Mouse (Mus musculus) MEL (cell line): ENCODE results near the gene Adra1d. TPM values are rescaled to one million over a fixed set of nuclear protein-coding genes. Genes with fewer than 3 reads are reported as not detected.

Experiments
- DNase-seq: peaks from one replicate; pipeline ENCODE4 v3.0.0; 2011; ENCODE audit warnings: low read depth, low spot score
- H3K27ac ChIP-seq: 2 replicates; pipeline ENCODE4 v1.5.1; 2012; ENCODE audit warnings: low read depth, mild to moderate bottlenecking, control low read depth, low read length, moderate library complexity; ENCODE audit not compliant: control insufficient read depth
- H3K27me3 ChIP-seq, 2 experiments: fragments of 150-350 bp in 1 of 2; sonication (generic) in 1 of 2; 2 replicates each; pipeline ENCODE4 v1.6.1; 2012; ENCODE audit warnings: low read length in 2 of 2, mild to moderate bottlenecking in 2 of 2, improper control_type of control experiment in 1 of 2, moderate library complexity in 1 of 2; ENCODE audit not compliant: insufficient read depth in 2 of 2, control insufficient read depth in 1 of 2
- H3K36me3 ChIP-seq, 2 experiments: 2 replicates each; pipeline ENCODE4 v1.6.1; 2012 to 2014; ENCODE audit warnings: low read length in 2 of 2, improper control_type of control experiment in 1 of 2, inconsistent platforms in 1 of 2, mild to moderate bottlenecking in 1 of 2; ENCODE audit not compliant: insufficient read depth in 2 of 2, control insufficient read depth in 1 of 2
- H3K4me1 ChIP-seq, 2 experiments: fragments of 150-350 bp in 1 of 2; sonication (generic) in 1 of 2; 2 replicates each; pipeline ENCODE4 v1.6.1; 2012; ENCODE audit warnings: low read length in 2 of 2, improper control_type of control experiment in 1 of 2, mild to moderate bottlenecking in 1 of 2; ENCODE audit not compliant: insufficient read depth in 2 of 2, control insufficient read depth in 1 of 2
- H3K4me3 ChIP-seq, 2 experiments: fragments of 150-350 bp in 1 of 2; sonication (generic) in 1 of 2; 2 replicates each; pipeline ENCODE4 v1.5.1; 2012; ENCODE audit warnings: low read depth in 2 of 2, low read length in 2 of 2, mild to moderate bottlenecking in 2 of 2, moderate library complexity in 2 of 2, control low read depth in 1 of 2, improper control_type of control experiment in 1 of 2; ENCODE audit not compliant: control insufficient read depth in 1 of 2, insufficient read depth in 1 of 2
- H3K79me2 ChIP-seq: 2 replicates; pipeline ENCODE4 v1.6.1; 2012; ENCODE audit warnings: mild to moderate bottlenecking, low read length, moderate library complexity; ENCODE audit not compliant: control insufficient read depth, poor library complexity, insufficient read depth
- H3K9ac ChIP-seq: 2 replicates; pipeline ENCODE4 v1.6.1; 2012; ENCODE audit warnings: low read depth, mild to moderate bottlenecking, control low read depth, low read length, moderate library complexity; ENCODE audit not compliant: control insufficient read depth, poor library complexity, severe bottlenecking
- H3K9me3 ChIP-seq: fragments of 150-350 bp; sonication (generic); replicated peaks from 2 replicates; pipeline ENCODE4 v1.6.1; 2012; ENCODE audit warnings: mild to moderate bottlenecking, low read length, improper control_type of control experiment, moderate library complexity; ENCODE audit not compliant: insufficient read depth
- BHLHE40 ChIP-seq: IDR thresholded peaks from 2 replicates; pipeline ENCODE4 v1.6.1; 2012; ENCODE audit warnings: low read depth, mild to moderate bottlenecking, inconsistent platforms, low read length, improper control_type of control experiment, borderline replicate concordance
- CTCF ChIP-seq, 3 experiments: IDR thresholded peaks in 2 of 3; conservative IDR thresholded peaks in 1 of 3; 2 replicates each; pipeline ENCODE4 v1.5.1; 2011 to 2012; ENCODE audit warnings: low read length in 3 of 3, low read depth in 2 of 3, mild to moderate bottlenecking in 2 of 3, improper control_type of control experiment in 1 of 3, inconsistent platforms in 1 of 3, mixed read lengths in 1 of 3, moderate library complexity in 1 of 3; ENCODE audit not compliant: control insufficient read depth in 1 of 3, insufficient read depth in 1 of 3, poor library complexity in 1 of 3, severe bottlenecking in 1 of 3
- ELF1 ChIP-seq: IDR thresholded peaks from 2 replicates; pipeline ENCODE4 v1.6.1; 2014; ENCODE audit warnings: low read depth, mild to moderate bottlenecking, inconsistent platforms, low read length, improper control_type of control experiment, moderate library complexity
- EP300 ChIP-seq, 2 experiments: IDR thresholded peaks; 2 replicates each; pipeline ENCODE4 v1.6.1; 2011; ENCODE audit warnings: improper control_type of control experiment in 2 of 2, low read length in 2 of 2, low read depth in 1 of 2, mild to moderate bottlenecking in 1 of 2
- HCFC1 ChIP-seq: IDR thresholded peaks from 2 replicates; pipeline ENCODE4 v1.6.1; 2012; ENCODE audit warnings: low read depth, mild to moderate bottlenecking, inconsistent platforms, low read length, improper control_type of control experiment, moderate library complexity
- JUND ChIP-seq: IDR thresholded peaks from 2 replicates; pipeline ENCODE4 v1.6.1; 2011; ENCODE audit warnings: low read depth, mild to moderate bottlenecking, improper control_type of control experiment, low read length
- KAT2A ChIP-seq: conservative IDR thresholded peaks from 2 replicates; pipeline ENCODE4 v1.6.1; 2012; ENCODE audit warnings: low read depth, low read length, improper control_type of control experiment, inconsistent platforms
- MAFK ChIP-seq: IDR thresholded peaks from 2 replicates; pipeline ENCODE4 v1.6.1; 2011; ENCODE audit warnings: low read depth, mild to moderate bottlenecking, low read length, improper control_type of control experiment, borderline replicate concordance
- MAZ ChIP-seq: IDR thresholded peaks from 2 replicates; pipeline ENCODE4 v1.6.1; 2012; ENCODE audit warnings: low read depth, mild to moderate bottlenecking, inconsistent platforms, low read length, improper control_type of control experiment
- MYB ChIP-seq: IDR thresholded peaks from 2 replicates; pipeline ENCODE4 v1.6.1; 2011; ENCODE audit warnings: mild to moderate bottlenecking, low read depth, low read length, improper control_type of control experiment
- NELFE ChIP-seq: IDR thresholded peaks from 2 replicates; pipeline ENCODE4 v1.6.1; 2011; ENCODE audit warnings: low read depth, low read length, improper control_type of control experiment
- NRF1 ChIP-seq: IDR thresholded peaks from 2 replicates; pipeline ENCODE4 v1.6.1; 2014; ENCODE audit warnings: low read depth, mild to moderate bottlenecking, inconsistent platforms, low read length, improper control_type of control experiment, moderate library complexity; ENCODE audit not compliant: poor library complexity, insufficient read depth, severe bottlenecking
- POLR2AphosphoS2 ChIP-seq: IDR thresholded peaks from 2 replicates; pipeline ENCODE4 v1.6.1; 2011; ENCODE audit warnings: low read length, improper control_type of control experiment
- POLR2AphosphoS5 ChIP-seq: IDR thresholded peaks from 2 replicates; pipeline ENCODE4 v1.6.1; 2012; ENCODE audit warnings: low read depth, borderline replicate concordance, mild to moderate bottlenecking, inconsistent platforms, low read length, moderate library complexity, mixed read lengths
- RCOR1 ChIP-seq: IDR thresholded peaks from 2 replicates; pipeline ENCODE4 v1.6.1; 2012; ENCODE audit warnings: low read depth, mild to moderate bottlenecking, inconsistent platforms, low read length, improper control_type of control experiment
- SIN3A ChIP-seq: IDR thresholded peaks from 2 replicates; pipeline ENCODE4 v1.6.1; 2012; ENCODE audit warnings: low read length, improper control_type of control experiment, inconsistent platforms
- TBP ChIP-seq: IDR thresholded peaks from 2 replicates; pipeline ENCODE4 v1.8.0; 2011; ENCODE audit warnings: low read depth, low read length, improper control_type of control experiment
- UBTF ChIP-seq: IDR thresholded peaks from 2 replicates; pipeline ENCODE4 v1.6.1; 2012; ENCODE audit warnings: low read depth, mild to moderate bottlenecking, inconsistent platforms, low read length, improper control_type of control experiment, moderate library complexity, borderline replicate concordance; ENCODE audit not compliant: insufficient read depth
- ZMIZ1 ChIP-seq: IDR thresholded peaks from 2 replicates; pipeline ENCODE4 v1.6.1; 2012; ENCODE audit warnings: low read depth, mild to moderate bottlenecking, inconsistent platforms, low read length, improper control_type of control experiment, moderate library complexity
- ZNF384 ChIP-seq: IDR thresholded peaks from 2 replicates; pipeline ENCODE4 v1.6.1; 2012; ENCODE audit warnings: low read depth, mild to moderate bottlenecking, inconsistent platforms, low read length, improper control_type of control experiment
- polyA plus RNA-seq, 2 experiments: library from polyadenylated mRNA; stranded (reverse) in 1 of 2; unstranded in 1 of 2; fragments of >175 nt in 1 of 2; fragments of >200 nt in 1 of 2; gene quantifications; 2 replicates each; pipeline versions ENCODE4 v1.2.1 to v1.2.4; 2012; ENCODE audit warnings: low replicate concordance in 2 of 2, low read depth in 1 of 2; ENCODE audit not compliant: insufficient read length in 2 of 2, insufficient read depth in 1 of 2, missing spikeins in 1 of 2
- total RNA-seq: library from RNA; depleted of rRNA; stranded (reverse); fragments of 300-350 nt; gene quantifications from 2 replicates; pipeline ENCODE4 v1.2.3, GENCODE M21; 2012

The Adra1d gene
- total and polyA plus RNA-seq, 3 experiments = not detected

DNA sequence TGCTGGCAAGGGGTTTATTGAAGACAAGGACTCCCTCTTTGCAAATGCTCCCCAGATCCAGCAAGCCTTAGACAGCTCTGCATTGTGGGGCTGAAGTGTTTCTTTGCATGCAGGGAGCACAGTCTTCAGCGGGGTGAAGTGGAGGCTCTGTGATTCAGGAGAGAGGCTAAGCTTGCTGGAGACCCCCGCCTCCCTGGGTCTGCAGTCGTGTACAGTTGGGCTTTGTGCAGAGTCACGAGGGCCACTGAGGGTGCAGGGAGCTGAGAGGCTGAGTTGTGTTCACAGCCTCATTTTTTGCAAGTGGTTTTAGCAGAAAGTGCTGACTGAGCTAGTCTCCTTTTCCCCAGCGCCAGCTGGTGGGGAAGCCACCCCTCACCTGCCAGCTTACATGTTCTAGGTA is 60.2 kb downstream of the Adra1d start:
- no peak overlapping the region for H3K9ac ChIP-seq
- H3K79me2 ChIP-seq = no peaks in the 10 kb centered on the region
- H3K4me3 ChIP-seq = no peak overlapping the region
- no peaks in the 10 kb centered on the region for H3K9me3 ChIP-seq
- H3K27me3 ChIP-seq = no peaks in the 10 kb centered on the region
- no peak overlapping the region for H3K27ac ChIP-seq
- peaks cover 4 to 10% of the 10 kb centered on the region in 2 experiments; a peak in 3 of 4 replicates for H3K4me1 ChIP-seq
- peaks cover 0 to 6% of the 10 kb centered on the region in 2 experiments; a peak in 2 of 4 replicates for H3K36me3 ChIP-seq
- DNase-seq = no peak
- TF ChIP-seq RCOR1 (no peak), JUND (no peak), ZNF384 (no peak), SIN3A (no peak), BHLHE40 (no peak), POLR2AphosphoS2 (no peak)

DNA sequence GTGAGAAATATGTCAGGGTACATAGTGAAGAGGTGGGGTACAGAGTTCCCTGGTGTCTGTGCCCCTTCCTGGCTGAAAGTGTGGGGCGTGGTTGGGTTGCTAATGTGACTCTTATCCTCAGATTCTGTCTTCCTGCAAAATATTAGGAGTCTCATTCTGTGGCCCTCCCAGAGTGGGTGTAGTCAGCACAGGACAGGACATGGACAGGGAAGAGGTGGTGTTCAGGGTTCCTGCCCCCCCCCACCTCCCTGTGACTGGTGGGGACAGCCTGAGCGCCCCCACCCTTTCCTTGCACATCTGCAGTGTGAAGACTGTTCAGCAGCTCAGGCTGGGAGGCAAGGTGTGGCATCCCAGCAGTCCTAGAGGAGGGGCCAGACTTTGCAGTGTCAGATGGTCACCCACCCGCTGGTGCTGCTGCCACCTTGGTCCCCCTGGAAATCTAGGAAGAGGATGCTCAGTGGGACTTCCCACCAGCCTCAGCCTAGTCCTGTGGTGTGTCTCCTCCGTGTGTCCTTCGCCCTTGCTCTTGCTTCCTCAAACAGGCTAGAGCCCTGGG is 62.7 kb downstream of the Adra1d start:
- no peaks in the 10 kb centered on the region for H3K79me2 ChIP-seq
- no peaks in the 10 kb centered on the region for H3K9me3 ChIP-seq
- TF ChIP-seq NELFE (no peak), BHLHE40 (no peak), ZMIZ1 (no peak), JUND (no peak), TBP (no peak), MAZ (no peak), ELF1 (no peak), KAT2A (no peak), NRF1 (no peak), HCFC1 (no peak), EP300 (IDR thresholded peaks at IDR 0.05; ENCODE audit: low read depth in 1 of 2, low read length in 2 of 2) (no peak), POLR2AphosphoS5 (no peak), MYB (no peak), RCOR1 (no peak), CTCF (IDR thresholded peaks at IDR 0.05 in 2 of 3, conservative IDR thresholded peaks at IDR 0.05 in 1 of 3; ENCODE audit: control insufficient read depth in 1 of 3, insufficient read depth in 1 of 3, low read depth in 2 of 3, low read length in 3 of 3, poor library complexity in 1 of 3, severe bottlenecking in 1 of 3) (no peak), UBTF (no peak), MAFK (no peak), POLR2AphosphoS2 (no peak)
- TF ChIP-seq, all 39 proteins: peak for 0
- no peaks in the 10 kb centered on the region for H3K27me3 ChIP-seq
- no peak overlapping the region for H3K27ac ChIP-seq
- H3K36me3 ChIP-seq = peaks cover 0 to 11% of the 10 kb centered on the region in 2 experiments; a peak in 2 of 4 replicates
- H3K9ac ChIP-seq = no peak overlapping the region
- no peak overlapping the region for H3K4me3 ChIP-seq
- H3K4me1 ChIP-seq = peaks cover 4 to 16% of the 10 kb centered on the region in 2 experiments; a peak in 3 of 4 replicates
- DNase-seq = no peak
